Mouse (Mus musculus) layer of hippocampus, adult 9-11 months (tissue): ENCODE measurements around the gene Focad.
A peak's percentile ranks its signal among the peaks of the same experiment; 100 is the strongest.

ENCODE experiments used
- DNase-seq: peaks from one replicate; pipeline ENCODE4 v3.0.0; 2022

The Focad gene

DNA sequence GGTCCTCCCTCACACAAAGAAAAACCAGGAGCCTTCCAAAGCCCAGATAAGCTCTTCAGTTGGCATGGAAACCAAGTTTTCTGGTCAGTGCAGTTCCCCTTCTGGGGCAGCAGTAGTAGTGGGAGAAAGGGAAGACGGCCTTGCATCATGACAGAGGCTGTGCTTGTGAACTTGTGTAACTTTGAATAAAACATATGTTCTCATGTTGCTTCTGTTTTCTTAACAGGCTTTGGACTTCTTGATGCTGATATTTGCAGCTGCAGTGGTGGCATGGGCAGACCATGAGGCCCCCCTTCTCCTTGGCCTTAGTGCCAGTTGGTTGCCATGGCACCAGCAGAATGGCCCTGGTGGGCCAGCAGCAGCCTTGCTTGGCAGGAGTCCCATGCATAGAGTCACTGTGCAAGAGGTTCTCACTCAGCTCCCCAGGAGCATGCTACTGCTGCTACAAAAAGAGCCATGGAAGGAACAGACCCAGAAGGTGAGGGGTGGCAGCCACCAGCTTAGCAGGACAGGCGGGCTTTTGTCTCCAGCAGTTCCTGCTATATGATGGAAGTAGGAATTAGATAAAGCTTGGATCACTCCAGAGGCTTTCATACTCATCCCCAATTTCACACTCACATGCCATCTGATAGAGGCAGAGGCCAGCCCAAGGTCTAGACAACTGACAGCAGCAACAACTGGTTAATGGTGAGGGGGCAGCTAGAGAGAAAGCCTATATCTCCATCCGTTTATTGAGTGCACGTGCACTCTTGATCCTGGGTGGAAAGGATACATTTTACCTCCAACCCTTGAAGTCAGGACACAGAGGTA, 312.7 kb downstream of the Focad start:
- peak; percentile 42 for DNase-seq

DNA sequence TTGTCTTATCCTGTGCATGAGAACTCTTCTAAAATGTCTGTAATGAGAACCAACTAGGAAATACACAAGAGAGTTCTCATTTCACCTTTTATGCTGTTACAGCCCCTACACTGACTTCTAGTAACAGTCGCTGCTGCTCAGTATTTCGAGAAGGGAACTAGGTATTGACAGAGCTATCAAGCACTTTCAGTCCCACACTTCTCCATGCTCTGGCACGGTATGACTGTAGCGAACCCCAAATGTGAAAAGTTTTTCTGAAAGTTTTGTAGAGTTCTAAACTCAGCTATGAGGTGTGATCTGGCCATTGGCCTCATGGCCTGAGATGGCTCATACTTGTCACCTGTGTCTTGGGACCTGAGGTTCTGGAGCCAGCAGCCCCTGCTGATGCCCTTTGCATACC, 314.9 kb downstream of the Focad start:
- DNase-seq = no peak

DNA sequence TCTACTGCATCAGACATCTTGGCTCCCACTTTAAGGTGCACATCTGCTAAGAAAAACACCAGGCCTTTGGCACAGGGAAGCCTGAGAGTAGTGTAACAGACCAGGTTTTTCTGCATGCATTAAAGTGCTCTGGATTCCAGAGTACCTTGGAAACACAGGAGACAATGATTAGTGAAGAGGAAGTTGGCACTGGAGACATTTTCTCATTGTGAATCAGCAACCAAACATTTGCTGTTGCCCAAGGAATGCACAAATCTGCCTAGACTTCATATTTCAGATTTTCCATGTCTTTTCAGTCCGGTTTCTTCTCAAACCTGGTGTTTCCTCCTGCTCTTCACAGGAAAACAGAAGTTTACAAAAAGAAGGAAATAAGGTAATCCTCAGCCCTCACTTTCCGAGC, 317.9 kb downstream of the Focad start:
- peak; percentile 14 for DNase-seq

DNA sequence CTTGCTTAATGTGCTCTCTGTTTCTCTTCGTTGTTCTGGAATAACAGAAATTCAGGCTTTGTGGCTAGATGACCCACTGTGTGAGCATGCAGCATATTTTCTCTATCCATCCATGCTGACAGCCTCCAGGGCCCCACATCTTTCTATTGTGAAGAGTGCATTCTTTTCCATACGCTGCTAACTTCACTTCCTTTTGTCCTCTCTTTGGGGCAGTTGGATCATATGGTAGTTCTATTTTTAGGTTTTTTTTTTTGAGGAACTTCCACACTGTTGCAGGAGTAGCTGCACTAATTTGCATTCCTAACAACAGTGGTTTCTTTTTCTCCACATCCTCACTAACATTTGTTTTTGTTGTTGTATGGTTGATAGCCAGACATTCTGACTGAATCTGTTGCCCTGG, 320.6 kb downstream of the Focad start:
- no peak for DNase-seq

DNA sequence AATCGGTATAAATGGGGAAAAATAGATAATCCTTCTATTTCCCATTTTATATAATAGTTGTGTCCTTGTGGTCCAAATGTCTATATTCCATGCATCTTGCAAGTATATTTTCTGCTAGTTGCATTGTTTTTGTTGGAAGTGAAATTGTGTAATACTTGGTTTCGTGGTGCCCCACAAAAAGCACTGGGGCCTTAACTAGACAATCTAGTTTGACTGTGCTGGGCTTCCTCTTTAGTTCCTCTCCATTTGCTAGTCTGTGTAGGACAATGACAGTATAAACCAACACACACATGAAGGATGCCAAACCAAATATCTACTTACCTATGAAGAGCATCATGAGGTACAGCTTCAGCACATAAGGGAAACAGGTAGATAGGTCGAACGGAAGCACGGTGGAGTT, 324.9 kb downstream of the Focad start:
- DNase-seq = no peak

DNA sequence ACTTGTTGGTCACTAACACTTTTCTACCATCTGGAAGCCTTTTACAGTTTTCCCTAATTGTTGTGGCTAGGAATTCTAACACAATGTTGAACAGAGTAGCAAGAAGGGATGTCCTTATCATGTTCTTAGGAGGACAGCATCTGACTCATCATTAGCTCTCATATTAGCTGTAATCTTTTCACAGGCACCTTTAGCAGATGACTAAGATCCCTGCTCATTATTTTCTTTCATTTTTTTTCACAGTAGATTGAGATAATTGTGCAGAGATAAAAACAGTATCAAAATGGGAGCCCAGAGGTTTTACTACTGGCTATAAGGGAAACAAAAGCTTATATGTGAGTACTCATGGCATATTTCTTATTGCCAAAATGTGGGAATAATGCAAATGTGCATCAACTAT, 330.1 kb downstream of the Focad start:
- no peak for DNase-seq

DNA sequence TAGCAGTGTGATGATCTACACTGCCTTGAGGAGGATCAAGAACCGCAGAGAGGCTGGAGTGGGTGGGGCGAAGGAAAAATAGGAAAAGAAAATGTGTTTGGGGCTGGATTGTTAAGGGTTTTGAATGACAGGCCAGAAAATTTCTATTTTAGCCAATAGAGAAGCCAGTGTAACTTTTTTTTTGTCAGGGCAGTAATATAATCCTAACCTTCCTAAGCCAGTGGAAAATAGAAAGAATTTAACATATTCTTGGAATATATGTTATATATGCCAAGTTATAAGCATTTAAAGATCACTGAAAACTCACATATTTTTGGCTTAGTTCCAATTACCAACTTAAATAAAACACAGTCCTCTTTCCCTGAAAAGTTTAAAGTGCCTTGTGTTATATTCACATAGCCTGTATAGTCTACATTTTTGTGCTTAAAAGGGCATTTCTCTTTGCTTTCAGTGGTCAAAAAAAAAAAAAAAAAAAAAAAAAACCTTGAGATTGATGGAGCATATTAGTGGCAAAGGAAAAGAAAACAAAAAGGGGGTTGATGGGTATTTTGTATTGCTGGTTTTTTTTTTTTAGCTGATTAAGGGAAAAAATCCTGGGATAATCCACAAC, 333.3 kb downstream of the Focad start:
- DNase-seq = no peak

DNA sequence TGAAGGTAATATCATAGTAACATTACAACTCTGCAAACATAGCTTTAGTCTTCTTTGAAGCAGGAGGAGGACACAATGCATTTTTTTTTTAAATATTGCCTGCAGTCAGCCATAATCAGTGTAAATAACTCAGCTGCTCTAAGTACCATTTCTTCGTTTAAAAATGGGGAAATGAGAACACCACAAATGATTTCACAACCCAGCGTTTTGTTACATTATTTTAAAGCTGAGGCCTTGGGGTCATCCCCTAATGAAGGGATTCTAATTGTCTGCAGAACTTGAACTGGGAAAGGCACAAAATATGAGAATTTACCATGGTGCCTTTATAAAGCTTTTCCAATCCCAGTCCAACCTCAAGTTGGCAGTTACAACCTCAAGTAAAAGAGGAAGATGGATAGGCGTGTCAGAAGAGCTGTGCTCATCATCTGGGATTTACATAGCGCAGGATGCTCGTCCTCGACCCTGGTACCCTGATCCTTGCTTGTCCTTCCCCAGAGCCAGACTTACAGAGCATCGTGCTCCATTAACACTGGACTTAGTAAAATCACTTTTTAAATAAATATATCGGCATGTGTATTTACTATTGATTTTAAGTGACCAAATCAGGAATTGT, 338.1 kb downstream of the Focad start:
- no peak for DNase-seq

DNA sequence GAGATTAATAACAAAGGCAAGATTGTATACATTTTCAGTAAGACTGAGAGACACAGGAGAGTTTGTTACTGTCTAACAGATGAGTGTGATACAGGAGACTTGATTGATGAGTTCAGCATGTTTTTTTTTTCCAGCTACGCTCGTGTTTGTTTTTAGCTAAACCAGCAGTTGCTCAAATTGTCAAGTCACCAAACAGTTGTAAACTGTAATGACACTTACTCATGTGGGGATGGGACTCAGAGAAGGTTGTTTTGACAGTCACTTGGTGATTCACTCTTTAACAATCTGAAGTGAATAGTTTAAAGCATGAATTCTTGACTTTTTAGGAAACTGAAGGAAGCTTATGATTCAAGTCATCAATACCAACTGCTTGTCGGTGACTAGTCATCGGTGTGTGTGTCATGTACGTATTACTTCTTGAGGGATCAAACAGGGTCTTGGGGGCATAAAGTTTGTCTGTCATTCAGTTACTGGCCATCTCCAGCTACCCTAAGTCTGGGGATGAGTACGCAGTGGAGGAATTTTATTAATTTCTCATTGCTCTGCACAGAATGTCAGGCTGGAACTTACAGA, 342.2 kb downstream of the Focad start:
- no peak for DNase-seq

DNA sequence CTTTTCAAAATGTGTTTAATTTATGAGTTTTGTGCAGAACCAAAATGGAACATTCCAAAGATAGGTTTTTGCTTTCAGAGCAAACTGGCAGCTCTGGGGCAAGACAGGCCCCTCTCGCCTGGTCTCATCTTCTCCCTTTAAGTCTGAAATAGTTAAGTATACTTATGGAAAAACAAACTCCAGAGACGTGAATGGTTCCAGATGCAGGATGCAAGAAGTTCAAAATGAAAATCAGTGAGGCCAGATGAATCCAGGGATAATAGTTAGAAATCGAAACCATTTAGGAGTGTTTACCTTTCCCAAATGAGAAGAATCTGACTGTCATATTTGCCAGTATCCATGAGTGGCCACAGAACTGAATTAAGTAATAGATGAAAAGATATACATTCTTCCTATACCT, 342.7 kb downstream of the Focad start:
- DNase-seq = no peak

DNA sequence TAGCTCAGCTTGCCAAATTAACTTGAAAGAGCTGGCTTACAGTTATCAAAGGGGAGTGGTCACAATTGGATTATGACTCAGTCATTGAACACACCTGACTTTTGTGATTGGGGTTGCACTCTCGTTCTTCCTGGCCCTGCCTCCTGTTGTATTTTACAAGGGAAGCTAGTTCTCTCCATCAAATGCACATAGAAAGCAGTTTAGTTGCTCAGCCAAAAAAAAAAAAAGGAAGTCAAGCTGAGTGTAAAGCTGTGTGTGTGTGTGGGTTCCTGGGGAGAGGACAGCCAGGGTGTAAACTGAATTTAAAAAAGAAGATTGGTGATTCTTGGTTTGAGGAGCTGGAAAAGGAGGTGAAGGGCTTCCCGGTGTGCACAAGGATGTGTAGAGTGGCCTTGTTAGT, 343.5 kb downstream of the Focad start:
- DNase-seq = no peak

DNA sequence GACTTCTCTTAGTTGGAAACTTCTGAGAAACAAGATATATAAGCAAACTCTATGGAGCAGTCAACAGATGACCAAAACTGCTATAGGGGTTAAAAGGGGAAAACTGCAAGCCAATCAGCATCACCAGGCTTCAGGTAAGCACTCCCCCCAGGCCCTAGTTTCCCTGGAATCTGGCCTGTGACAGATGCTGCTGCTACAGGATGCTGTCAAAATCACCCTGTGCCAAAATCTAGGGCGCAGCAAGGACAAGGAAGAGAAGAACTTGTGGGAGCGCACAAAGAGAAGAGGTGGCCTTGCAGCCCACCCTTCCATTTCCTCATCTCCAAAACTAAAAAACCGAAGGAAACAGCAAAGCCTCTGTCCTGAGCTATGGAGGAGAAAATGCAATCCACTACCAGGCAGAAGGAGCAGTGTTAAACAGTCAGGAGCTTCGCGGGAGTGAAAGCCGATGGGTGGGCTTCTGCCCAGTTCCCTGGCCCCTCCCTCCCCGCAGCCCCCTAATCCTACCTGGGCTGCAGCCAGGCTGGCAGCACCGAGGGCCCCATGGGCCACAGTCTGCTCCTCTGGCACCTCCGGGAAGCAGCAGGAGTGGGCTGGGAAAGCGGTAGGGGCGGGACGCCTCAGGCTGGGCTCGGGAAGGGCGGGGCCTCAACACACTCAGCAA, 344.0 kb downstream of the Focad start, which contains the start of gene Hacd4:
Hacd4 (minus strand) TSS at position 603 of the 664 bp plus-strand sequence.
- no peak for DNase-seq

DNA sequence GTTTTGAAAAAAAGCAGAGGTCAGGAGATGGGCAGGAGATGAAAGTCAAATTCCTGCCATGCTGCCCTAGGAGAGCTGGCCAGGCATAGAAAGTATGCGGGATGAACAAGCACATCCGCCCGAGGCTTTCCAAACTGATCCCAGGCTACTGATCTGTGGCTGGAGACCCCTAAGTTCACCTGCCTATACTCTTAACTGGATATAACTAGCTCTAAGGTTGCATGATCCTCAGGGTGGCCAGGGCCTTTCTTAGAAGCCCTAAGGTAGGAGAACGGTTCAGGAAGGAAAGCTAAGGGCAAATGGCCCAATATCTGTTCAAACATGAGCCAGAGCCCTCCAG, 344.5 kb downstream of the Focad start:
- no peak for DNase-seq

DNA sequence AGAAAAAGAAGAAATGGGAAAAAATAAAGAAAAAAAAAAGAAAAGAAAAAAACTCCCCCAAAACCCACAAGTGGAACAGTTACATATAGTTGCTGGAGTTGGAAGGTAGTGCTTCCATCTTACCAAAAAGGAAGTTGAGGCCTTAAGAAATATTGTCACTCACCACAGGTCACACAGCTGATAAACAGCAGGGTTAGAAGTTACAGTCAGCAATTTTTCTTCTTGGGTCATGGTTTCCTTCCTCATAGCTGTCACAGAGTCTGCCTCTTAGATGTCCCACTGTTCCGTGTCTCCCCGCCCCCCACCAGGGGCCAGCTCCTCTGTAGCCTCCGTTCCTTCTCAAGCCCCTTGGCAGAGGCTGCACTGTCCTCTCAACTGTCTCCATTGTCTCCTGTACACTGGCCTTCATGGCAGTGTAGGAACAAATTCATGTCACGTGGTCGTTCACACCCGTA, 345.3 kb downstream of the Focad start:
- DNase-seq = no peak

DNA sequence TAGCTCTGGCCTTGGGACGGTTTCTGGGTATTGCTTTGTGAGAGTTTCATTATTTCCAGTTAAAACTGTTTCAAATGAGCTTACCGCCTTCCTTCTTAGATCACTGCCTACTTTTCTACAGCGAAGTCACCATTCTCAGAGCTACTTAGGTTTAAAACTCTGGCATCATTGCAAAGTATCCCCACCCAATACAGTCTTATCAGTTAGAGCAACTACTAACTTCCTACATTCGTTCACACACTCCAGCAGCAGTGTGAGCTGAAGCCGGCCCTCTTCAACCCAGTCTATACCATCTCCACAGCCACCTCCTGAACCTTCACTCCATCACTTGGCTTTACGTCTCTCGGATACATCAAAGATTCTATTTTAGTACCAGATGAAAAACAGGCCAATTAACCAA, 346.4 kb downstream of the Focad start:
- no peak for DNase-seq

DNA sequence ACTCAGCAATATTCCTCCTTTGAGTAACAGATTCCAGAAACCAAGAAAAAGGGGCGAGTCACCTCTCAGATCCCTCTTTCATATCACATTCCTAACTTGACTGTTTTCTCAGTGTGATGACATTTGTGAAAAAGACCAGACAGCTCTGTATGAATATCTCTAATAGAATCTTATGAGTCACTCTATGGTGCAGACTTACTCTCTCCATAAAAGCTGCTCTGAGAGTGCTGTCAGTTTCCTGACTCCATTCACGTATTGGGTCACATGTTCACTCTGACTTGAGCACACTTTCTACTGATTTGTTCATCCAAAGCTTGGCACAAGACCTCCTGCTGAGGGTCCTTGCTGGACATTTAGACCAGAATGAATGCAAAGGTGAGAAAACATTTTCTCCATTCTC, 354.5 kb downstream of the Focad start:
- DNase-seq = no peak

DNA sequence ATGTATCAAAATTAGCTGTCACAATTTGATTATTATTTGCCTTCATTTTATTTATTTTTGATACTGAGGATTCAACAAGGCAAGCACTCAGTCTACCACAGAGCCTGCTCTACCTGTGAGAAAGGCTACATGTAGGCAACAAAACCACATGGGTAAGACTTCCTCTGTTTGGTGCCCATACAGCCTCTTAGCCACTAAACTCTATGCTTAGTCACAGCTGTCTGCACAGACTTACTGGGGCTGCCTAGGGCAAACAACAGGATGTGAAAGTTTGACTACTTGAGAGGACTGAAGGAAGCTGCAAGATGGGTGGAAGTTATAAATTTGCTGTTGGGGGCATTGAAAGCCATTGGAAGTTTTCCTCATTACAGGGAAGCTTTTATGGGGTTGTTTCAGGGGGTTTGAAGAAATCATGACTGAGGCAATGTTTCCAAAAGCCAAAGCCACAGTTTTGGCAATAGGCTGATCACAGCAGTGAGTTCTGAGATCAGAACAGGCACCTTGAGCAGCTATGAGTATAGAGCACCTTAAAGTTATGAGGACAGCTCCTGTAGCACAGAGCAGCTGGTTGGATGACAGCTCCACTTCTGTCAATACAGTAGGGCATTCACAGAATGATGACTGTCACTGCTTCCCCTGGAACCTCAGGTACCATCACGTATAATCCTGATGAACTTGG, 355.8 kb downstream of the Focad start:
- no peak for DNase-seq

DNA sequence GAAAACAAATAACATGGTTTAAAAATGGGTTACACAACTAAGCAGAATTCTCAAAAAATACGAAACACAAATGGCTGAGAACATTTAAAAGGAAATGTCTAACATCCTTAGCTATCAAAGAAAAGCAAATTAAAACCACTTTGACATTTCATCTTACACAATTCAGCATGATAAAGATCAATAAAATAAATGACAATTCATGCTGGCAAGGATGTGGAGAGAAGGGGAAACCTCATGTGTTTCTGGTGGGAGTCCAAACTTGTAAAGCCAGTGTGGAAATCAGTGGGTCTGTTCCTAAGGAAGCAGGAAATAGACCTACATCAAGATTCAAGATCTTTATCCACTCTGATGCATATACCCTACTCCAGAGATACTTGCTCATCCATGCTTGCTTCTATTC, 363.7 kb downstream of the Focad start:
- DNase-seq = no peak

DNA sequence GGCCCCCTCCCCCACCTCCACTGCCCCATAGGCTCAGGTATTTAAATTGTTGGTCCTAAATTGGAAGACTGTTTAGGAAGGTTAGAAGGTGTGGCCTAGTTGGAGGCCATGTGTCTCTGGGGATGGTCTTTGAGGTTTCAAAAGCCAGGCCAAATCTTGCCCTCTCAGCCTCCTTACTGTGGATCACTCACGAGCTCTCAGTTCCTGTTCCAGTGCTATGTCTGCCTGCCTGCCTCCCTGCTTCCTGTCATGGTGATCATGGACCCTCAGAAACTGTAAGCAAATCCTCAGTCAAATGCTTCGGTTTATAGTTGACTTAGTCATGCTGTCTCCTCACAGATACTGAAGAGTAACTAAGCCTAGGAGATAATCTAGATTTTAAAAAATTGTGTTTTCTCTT, 364.2 kb downstream of the Focad start:
- no peak for DNase-seq
